Mouse (Mus musculus) heart, adult 2 months (tissue): ENCODE data around the gene Gprasp1.

Experiments used
- CTCF ChIP-seq: fragments of 200-600 bp; IDR thresholded peaks from 2 replicates; pipeline ENCODE4 v1.8.1; 2022; ENCODE audit warnings: antibody characterized with exemption, mild to moderate bottlenecking, moderate library complexity
- POLR2A ChIP-seq: fragments of 200-500 bp; IDR thresholded peaks from 2 replicates; pipeline ENCODE4 v1.6.1; 2011; ENCODE audit warnings: mild to moderate bottlenecking, low read depth, low read length, control low read depth; ENCODE audit not compliant: insufficient read depth

DNA sequence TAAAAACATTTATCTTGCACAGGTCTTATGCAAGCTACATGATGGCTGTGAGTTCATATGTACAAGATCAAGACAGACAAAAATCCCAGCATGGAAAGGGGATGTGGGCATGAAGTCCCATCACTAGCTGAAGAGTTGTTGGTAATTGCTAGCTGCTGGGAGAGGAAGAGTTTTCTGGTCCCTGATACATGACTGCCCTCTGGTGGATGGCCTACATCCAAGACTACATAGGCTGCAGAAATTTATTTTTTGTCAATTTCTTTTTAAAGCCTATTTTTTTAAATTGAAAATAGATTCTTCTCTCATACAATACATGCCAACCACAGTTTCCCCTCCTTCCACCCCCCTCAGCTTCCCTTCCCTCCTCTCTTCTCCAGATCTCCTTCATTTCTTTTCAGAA lies 19.2 kb downstream of the Gprasp1 start:
- no peak for TF ChIP-seq POLR2A
- TF ChIP-seq CTCF, result peak; percentile 76
